Mouse (Mus musculus): ENCODE measurements around the gene Cdca4.

DNA sequence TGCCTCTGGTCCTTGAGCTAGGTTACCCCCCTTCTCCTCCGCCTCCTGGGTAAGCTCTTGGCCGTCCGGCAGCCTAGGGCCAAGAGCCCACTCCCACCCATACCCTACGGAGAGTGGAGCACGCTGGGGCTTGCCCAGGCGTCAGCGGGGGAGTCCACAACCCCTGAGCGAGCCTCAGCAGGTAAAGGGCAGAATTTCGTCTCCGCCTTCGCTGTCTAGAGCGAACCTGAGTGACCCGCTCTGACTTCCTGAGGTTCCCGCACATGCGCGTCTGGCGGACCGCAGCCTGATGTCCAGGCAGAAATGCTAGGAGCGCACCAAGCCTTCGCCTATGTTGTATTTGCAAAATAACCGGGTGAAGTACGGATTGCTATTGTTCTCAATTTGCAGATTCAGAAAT lies 45.0 kb upstream of the Cdca4 start:
- no peak for TF ChIP-seq EP300 (IDR thresholded peaks at IDR 0.05; ENCODE audit: low read depth)
- no peak for TF ChIP-seq CTCF (IDR thresholded peaks at IDR 0.05; ENCODE audit: low read depth)

All from liver, postnatal 0 days (tissue).